Mouse (Mus musculus): Measurements from ENCODE around the gene 5730596B20Rik.

5730596B20Rik gene

DNA sequence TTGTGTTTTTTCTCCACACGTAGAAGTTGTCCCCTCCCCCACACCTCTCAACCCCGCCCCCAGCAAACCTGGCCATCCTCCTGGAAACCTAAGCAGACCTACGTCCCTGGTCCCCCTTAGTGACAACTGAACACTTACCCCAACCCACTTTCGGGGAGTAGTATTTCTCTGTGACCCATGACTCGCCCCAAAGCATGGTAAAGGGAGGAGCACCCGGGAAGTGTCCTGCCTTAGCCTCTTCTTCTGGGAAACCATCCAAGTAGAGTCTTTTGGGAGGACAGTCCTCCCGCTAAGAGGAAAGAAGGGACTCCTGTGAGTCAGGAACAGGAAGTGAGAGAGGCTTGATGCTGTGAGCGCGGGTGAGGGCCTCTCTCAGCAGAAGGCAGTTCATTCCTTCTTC, 17.3 kb upstream of the 5730596B20Rik start:
- Histone ChIP-seq H3K4me1 (replicated peaks; ENCODE audit: low read depth, low read length) (peaks cover 61% of the 10 kb centered on the region), H3K4me3 (replicated peaks; ENCODE audit: low read length) (0 out of 2 replicates have a peak overlapping the region, but pooled peaks have one; percentile 93), H3K9me3 (ENCODE audit: low read length) (no peaks in the 10 kb centered on the region), H3K27me3 (ENCODE audit: insufficient read depth, low read length) (peaks cover 87% of the 10 kb centered on the region), H3K36me3 (ENCODE audit: insufficient read depth, low read length) (no peaks in the 10 kb centered on the region)
- no peak for TF ChIP-seq CTCF (conservative IDR thresholded peaks at IDR 0.05; ENCODE audit: low read length)
- TF ChIP-seq NANOG (IDR thresholded peaks at IDR 0.05; ENCODE audit: borderline replicate concordance, low read length) = no peak
- TF ChIP-seq POU5F1 (IDR thresholded peaks at IDR 0.05; ENCODE audit: borderline replicate concordance, low read length) = no peak

DNA sequence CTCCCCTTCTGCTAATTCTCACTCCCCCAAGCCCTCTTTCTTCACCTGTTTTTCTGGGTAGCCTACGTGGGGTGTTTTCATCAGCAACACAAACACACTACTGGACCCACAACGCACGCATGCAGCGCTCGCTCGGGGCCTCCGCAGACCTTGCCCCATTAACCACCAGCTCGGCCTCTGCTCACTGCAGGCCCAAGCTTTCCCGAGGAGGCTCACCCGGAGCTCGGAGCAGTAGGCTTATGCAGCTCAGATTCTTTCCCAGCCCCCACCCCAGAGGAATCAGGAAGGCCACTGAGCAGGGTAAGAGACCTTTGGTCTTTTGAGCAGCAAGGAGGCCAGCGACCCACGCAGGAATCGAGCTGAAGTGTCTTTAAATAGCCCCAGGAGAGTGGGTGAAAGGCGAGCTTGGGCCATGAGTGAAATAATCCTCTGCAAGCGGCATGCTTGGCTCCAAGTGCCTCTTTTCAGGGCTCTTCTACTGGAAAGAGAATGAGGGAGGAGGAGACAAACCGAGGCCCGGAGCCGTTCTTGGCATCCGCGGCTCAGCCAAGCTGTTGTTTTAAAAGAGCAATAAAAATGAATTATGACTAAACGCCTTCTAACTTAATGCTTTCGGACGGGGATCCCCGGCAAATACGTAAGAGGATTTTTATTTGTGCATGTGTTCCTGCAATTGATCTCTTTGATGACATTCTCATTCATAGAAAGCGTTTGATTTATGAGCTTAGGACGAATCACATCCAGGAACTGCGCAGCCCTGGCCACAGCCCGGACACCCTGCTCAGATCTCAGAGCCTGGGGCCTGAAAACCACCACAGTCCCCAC, 16.6 kb upstream of the 5730596B20Rik start:
- TF ChIP-seq NANOG (IDR thresholded peaks at IDR 0.05; ENCODE audit: borderline replicate concordance, low read length) (no peak), CTCF (conservative IDR thresholded peaks at IDR 0.05; ENCODE audit: low read length) (no peak), POU5F1 (IDR thresholded peaks at IDR 0.05; ENCODE audit: borderline replicate concordance, low read length) (no peak)
- peaks cover 69% of the 10 kb centered on the region for H3K4me1 ChIP-seq (replicated peaks; ENCODE audit: low read depth, low read length)
- H3K4me3 ChIP-seq (replicated peaks; ENCODE audit: low read length) = no peak overlapping the region
- H3K27me3 ChIP-seq (ENCODE audit: insufficient read depth, low read length) = peaks cover 87% of the 10 kb centered on the region
- H3K36me3 ChIP-seq (ENCODE audit: insufficient read depth, low read length) = no peaks in the 10 kb centered on the region
- H3K9me3 ChIP-seq (ENCODE audit: low read length) = no peaks in the 10 kb centered on the region

DNA sequence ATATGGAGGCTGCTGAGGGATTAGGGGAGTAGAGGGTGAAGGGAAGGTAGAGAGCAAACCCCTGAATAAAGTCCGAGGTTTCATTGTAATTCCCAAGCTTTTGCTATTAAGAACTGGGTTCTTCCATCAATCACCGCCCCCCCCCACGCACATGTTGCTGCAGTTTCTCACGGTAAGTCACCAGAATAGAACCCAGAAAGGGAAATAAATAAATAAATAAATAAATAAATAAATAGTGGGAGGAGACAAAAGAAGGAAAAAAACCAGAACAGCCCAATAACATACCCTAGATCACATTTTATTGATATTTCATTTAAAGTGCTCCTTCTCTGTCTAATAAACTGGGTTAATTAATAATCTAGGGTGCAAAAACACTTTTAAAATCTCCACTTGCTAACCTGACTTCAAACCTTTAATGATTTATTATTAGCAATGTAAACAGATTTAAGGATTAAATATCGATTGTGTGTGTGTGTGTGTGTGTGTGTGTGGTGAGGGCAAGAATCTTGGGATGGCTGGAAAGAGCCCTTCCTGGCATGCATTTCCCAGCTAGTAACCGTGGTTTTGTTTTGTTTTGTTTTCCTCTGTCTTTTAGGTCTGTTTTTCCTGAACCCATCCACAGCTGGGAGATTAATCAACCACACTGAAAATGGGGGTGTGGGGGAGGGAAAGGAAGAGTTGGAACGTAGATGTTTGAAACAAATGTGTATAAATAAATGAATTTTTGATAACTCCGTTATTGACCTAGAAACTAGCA, 15.8 kb upstream of the 5730596B20Rik start:
- TF ChIP-seq POU5F1 (IDR thresholded peaks at IDR 0.05; ENCODE audit: borderline replicate concordance, low read length) (no peak), CTCF (conservative IDR thresholded peaks at IDR 0.05; ENCODE audit: low read length) (no peak), NANOG (IDR thresholded peaks at IDR 0.05; ENCODE audit: borderline replicate concordance, low read length) (no peak)
- no peaks in the 10 kb centered on the region for H3K9me3 ChIP-seq (ENCODE audit: low read length)
- H3K4me3 ChIP-seq (replicated peaks; ENCODE audit: low read length) = no peak overlapping the region
- peaks cover 87% of the 10 kb centered on the region for H3K27me3 ChIP-seq (ENCODE audit: insufficient read depth, low read length)
- peaks cover 70% of the 10 kb centered on the region for H3K4me1 ChIP-seq (replicated peaks; ENCODE audit: low read depth, low read length)
- no peaks in the 10 kb centered on the region for H3K36me3 ChIP-seq (ENCODE audit: insufficient read depth, low read length)

DNA sequence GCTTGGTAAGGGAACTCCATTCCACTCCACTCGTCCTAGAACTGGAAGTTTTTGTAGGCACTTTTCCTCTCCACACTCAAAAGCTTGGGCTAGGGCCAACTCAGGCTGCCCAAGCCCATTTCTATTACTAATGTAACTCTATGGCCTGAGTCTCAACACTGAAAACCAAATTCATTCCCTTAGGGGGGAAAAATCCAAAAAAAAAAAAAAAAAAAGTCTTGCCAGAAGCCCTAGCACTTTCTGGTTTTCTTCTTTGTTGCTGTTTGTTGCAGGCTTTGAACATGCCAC, 15.3 kb upstream of the 5730596B20Rik start:
- Histone ChIP-seq H3K36me3 (ENCODE audit: insufficient read depth, low read length) (no peaks in the 10 kb centered on the region), H3K9me3 (ENCODE audit: low read length) (no peaks in the 10 kb centered on the region), H3K4me3 (replicated peaks; ENCODE audit: low read length) (no peak overlapping the region), H3K4me1 (replicated peaks; ENCODE audit: low read depth, low read length) (peaks cover 66% of the 10 kb centered on the region), H3K27me3 (ENCODE audit: insufficient read depth, low read length) (peaks cover 87% of the 10 kb centered on the region)
- TF ChIP-seq CTCF (conservative IDR thresholded peaks at IDR 0.05; ENCODE audit: low read length) (no peak), NANOG (IDR thresholded peaks at IDR 0.05; ENCODE audit: borderline replicate concordance, low read length) (no peak), POU5F1 (IDR thresholded peaks at IDR 0.05; ENCODE audit: borderline replicate concordance, low read length) (no peak)

DNA sequence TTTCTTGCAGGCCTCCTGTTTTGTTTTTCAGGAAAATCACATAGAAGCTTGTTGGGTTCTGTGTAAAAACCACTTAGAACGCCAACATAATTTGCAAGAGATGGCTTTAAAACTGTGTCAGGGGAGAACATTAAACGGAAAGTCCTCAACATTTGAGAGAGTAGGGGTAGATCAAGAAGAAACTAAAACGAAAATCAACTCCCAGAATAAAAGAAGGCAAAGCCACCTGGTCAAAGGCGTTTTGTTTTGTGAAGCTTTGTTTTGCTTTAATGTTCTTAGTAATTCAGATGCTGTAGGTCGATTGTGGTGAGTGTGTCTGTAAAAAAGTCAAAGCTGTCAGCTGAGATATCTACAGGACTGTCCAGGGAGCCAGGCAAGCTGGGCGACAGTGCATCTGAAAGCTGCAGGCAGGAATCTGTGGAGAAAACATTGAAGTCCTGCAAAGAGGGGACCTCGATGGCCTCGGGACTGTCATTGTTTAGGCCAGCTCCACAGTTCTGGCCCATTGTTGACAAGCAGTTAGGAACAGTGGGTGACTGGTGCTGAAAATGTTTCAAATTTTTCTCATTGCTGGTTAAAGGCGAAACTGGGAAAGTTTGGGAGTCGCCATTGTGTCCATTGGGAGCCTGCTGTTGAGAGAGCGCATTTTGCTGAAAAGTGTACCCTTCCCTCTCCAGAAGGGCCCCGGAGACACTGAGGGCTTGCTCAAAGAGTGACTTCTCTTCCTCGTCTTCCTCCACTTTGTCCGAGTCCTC, 14.5 kb upstream of the 5730596B20Rik start:
- H3K27me3 ChIP-seq (ENCODE audit: insufficient read depth, low read length) = peaks cover 87% of the 10 kb centered on the region
- H3K9me3 ChIP-seq (ENCODE audit: low read length) = no peaks in the 10 kb centered on the region
- no peaks in the 10 kb centered on the region for H3K36me3 ChIP-seq (ENCODE audit: insufficient read depth, low read length)
- H3K4me1 ChIP-seq (replicated peaks; ENCODE audit: low read depth, low read length) = peaks cover 62% of the 10 kb centered on the region
- H3K4me3 ChIP-seq (replicated peaks; ENCODE audit: low read length) = no peak overlapping the region
- no peak for TF ChIP-seq POU5F1 (IDR thresholded peaks at IDR 0.05; ENCODE audit: borderline replicate concordance, low read length)
- no peak for TF ChIP-seq NANOG (IDR thresholded peaks at IDR 0.05; ENCODE audit: borderline replicate concordance, low read length)
- no peak for TF ChIP-seq CTCF (conservative IDR thresholded peaks at IDR 0.05; ENCODE audit: low read length)

DNA sequence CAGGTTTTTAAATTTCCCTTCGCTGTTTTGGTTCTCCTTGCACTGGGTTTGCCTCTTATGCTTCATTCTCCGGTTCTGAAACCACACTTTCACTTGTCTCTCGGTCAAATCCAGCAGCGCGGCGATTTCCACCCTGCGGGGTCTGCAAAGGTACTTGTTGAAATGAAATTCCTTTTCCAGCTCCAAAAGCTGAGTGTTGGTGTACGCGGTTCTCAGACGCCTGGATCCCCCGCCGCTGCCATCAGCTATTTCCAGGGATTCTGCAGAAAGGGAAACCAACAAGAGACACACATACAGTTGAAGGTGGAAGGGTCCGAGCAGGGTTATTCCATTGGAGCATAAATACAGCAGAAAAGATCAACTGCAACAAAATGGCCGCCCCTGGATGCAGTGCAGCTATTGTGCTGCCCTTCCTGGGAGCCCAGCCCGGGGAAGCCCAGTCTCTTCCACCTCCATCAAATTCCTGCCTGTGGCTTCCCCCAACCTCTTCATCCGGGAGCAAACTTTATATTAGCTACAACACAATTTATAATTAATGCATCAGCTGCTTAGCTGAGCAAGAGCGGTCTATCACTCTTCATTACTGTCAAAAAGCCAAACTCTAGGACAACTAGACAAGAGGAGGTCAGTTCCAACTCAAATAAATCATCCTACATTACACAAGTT, 13.8 kb upstream of the 5730596B20Rik start:
- Histone ChIP-seq H3K36me3 (ENCODE audit: insufficient read depth, low read length) (no peaks in the 10 kb centered on the region), H3K4me1 (replicated peaks; ENCODE audit: low read depth, low read length) (peaks cover 66% of the 10 kb centered on the region), H3K4me3 (replicated peaks; ENCODE audit: low read length) (peak overlapping the region; percentile 56; the same call in 1 of the 2 replicates), H3K9me3 (ENCODE audit: low read length) (no peaks in the 10 kb centered on the region; the same call in 1 of the 2 replicates), H3K27me3 (ENCODE audit: insufficient read depth, low read length) (peaks cover 91% of the 10 kb centered on the region)
- TF ChIP-seq CTCF (conservative IDR thresholded peaks at IDR 0.05; ENCODE audit: low read length) = no peak
- TF ChIP-seq NANOG (IDR thresholded peaks at IDR 0.05; ENCODE audit: borderline replicate concordance, low read length) = no peak
- no peak for TF ChIP-seq POU5F1 (IDR thresholded peaks at IDR 0.05; ENCODE audit: borderline replicate concordance, low read length)

DNA sequence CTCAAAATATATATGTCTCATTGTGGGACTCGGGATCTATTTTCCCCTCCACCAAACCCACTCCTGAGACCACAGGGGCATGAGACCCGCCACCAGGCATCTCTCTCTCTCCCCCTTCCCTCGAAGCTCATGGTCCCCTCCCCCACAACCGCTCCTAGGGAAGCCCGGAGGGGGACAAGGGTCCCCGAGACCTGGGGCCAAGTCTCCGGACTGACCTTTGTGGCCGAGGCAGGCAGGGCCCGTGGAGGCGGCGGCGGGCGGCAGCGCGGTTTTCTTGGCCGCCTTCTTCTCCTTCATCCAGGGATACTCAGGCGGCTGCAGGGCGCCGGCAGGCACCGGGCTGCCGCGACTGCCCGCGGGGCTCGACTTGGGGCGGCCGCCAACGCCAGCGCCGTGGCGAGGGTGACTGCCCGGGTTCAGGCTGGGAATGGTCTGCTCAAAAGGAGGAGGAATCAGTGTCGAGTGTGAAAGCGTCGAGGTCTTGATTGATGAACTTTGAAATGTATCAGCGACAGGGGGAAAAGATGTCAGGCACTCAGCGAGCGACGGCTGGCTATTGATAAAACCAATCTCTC, 13.2 kb upstream of the 5730596B20Rik start:
- Histone ChIP-seq H3K27me3 (ENCODE audit: insufficient read depth, low read length) (peaks cover 95% of the 10 kb centered on the region), H3K4me1 (replicated peaks; ENCODE audit: low read depth, low read length) (peaks cover 70% of the 10 kb centered on the region), H3K9me3 (ENCODE audit: low read length) (no peaks in the 10 kb centered on the region; the same call in 1 of the 2 replicates), H3K36me3 (ENCODE audit: insufficient read depth, low read length) (no peaks in the 10 kb centered on the region), H3K4me3 (replicated peaks; ENCODE audit: low read length) (peak overlapping the region; percentile 56)
- TF ChIP-seq NANOG (IDR thresholded peaks at IDR 0.05; ENCODE audit: borderline replicate concordance, low read length) = no peak
- no peak for TF ChIP-seq POU5F1 (IDR thresholded peaks at IDR 0.05; ENCODE audit: borderline replicate concordance, low read length)
- no peak for TF ChIP-seq CTCF (conservative IDR thresholded peaks at IDR 0.05; ENCODE audit: low read length)
